Mouse (Mus musculus): ENCODE data around the gene Adam11. TPM values are rescaled to one million over a fixed set of nuclear protein-coding genes. Genes with fewer than 3 reads are reported as not detected.
A peak's percentile ranks its signal among the peaks of the same experiment; 100 is the strongest.
"Not testable (repeated sequence)": the region's sequence is repeated elsewhere in the genome, so short reads cannot be mapped to it uniquely, and the experiment has no call there.

Adam11 gene
- 14.2 and 15.4 TPM in 2 replicates for polyA plus RNA-seq (2014; fragmentation: Nextera tagmentation; extraction: Ambion mirVana)

- peaks cover 26% of the 10 kb centered on the region for H3K27me3 ChIP-seq (ENCODE audit: control insufficient read depth, insufficient read depth, low read length)
- no peak within 1 kb of the TSS for H3K27ac ChIP-seq (replicated peaks; ENCODE audit: low read depth, low read length)
Measured at GRCm38 (mm10) chr11:102761309-102762210, at the start of gene Adam11. TSS of gene Adam11 (plus strand) at chr11:102761439.

GRCm38 (mm10) chr11:102712411-102712810 is 48.8 kb upstream of the Adam11 start:
- 98% methylated on average over 4 of the region's 4 CpGs for WGBS
- Histone ChIP-seq H3K9ac (ENCODE audit: low read length) (no peak overlapping the region), H3K4me2 (ENCODE audit: low read depth, severe bottlenecking) (no peak overlapping the region), H3K36me3 (ENCODE audit: control insufficient read depth, insufficient read depth, low read length) (no peaks in the 10 kb centered on the region), H3K27ac (replicated peaks; ENCODE audit: low read depth, low read length) (no peak overlapping the region), H3K4me1 (ENCODE audit: control insufficient read depth, insufficient read depth, low read length) (no peaks in the 10 kb centered on the region), H3K4me3 (ENCODE audit: low read depth, low read length) (no peak overlapping the region), H3K9me3 (ENCODE audit: control insufficient read depth, low read length) (no peaks in the 10 kb centered on the region), H3K27me3 (ENCODE audit: control insufficient read depth, insufficient read depth, low read length) (no peaks in the 10 kb centered on the region)
- no peak for DNase-seq (ENCODE audit: low spot score)
- ATAC-seq (ENCODE audit: insufficient number of reproducible peaks, low FRiP score, low TSS enrichment, low read depth), result no peak

More at GRCm38 (mm10) chr11:102761309-102762210, at the start of gene Adam11:
- peak within 1 kb of the TSS; percentile 64 for H3K9ac ChIP-seq (ENCODE audit: low read length)
- peak within 1 kb of the TSS; percentile 100 for H3K4me2 ChIP-seq (ENCODE audit: low read depth, severe bottlenecking)
- H3K4me3 ChIP-seq (ENCODE audit: low read depth, low read length), result peak within 1 kb of the TSS; percentile 61
- WGBS, result under 1% methylated on average over 63 of the region's 76 CpGs
- peaks cover 11% of the 10 kb centered on the region for H3K4me1 ChIP-seq (ENCODE audit: control insufficient read depth, insufficient read depth, low read length)
- DNase-seq (ENCODE audit: low spot score) (peak; percentile 46), ATAC-seq (ENCODE audit: insufficient number of reproducible peaks, low FRiP score, low TSS enrichment, low read depth) (peak; percentile 6; the same call in 1 of the 2 replicates)
- no peaks in the 10 kb centered on the region for H3K9me3 ChIP-seq (ENCODE audit: control insufficient read depth, low read length)
- no peaks in the 10 kb centered on the region for H3K36me3 ChIP-seq (ENCODE audit: control insufficient read depth, insufficient read depth, low read length)

- ATAC-seq (ENCODE audit: insufficient number of reproducible peaks, low FRiP score, low TSS enrichment, low read depth); H3K36me3 ChIP-seq (ENCODE audit: control insufficient read depth, insufficient read depth, low read length); H3K9ac ChIP-seq (ENCODE audit: low read length); H3K4me3 ChIP-seq (ENCODE audit: low read depth, low read length); DNase-seq (ENCODE audit: low spot score); H3K27me3 ChIP-seq (ENCODE audit: control insufficient read depth, insufficient read depth, low read length); H3K4me2 ChIP-seq (ENCODE audit: low read depth, severe bottlenecking); H3K27ac ChIP-seq (replicated peaks; ENCODE audit: low read depth, low read length); H3K9me3 ChIP-seq (ENCODE audit: control insufficient read depth, low read length); H3K4me1 ChIP-seq (ENCODE audit: control insufficient read depth, insufficient read depth, low read length): not testable (repeated sequence)
- 83% methylated on average over 2 of the region's 2 CpGs for WGBS
Measured at GRCm38 (mm10) chr11:102714578-102714977, 46.7 kb upstream of the Adam11 start.

- no peaks in the 10 kb centered on the region for H3K4me1 ChIP-seq (ENCODE audit: control insufficient read depth, insufficient read depth, low read length)
- H3K4me2 ChIP-seq (ENCODE audit: low read depth, severe bottlenecking), result no peak overlapping the region
- no peak for DNase-seq (ENCODE audit: low spot score)
- ATAC-seq (ENCODE audit: insufficient number of reproducible peaks, low FRiP score, low TSS enrichment, low read depth), result no peak
- no peak overlapping the region for H3K4me3 ChIP-seq (ENCODE audit: low read depth, low read length)
- H3K9ac ChIP-seq (ENCODE audit: low read length), result no peak overlapping the region
- 78% methylated on average over 7 of the region's 7 CpGs for WGBS
- H3K36me3 ChIP-seq (ENCODE audit: control insufficient read depth, insufficient read depth, low read length), result no peaks in the 10 kb centered on the region
- H3K27me3 ChIP-seq (ENCODE audit: control insufficient read depth, insufficient read depth, low read length), result no peaks in the 10 kb centered on the region
- H3K9me3 ChIP-seq (ENCODE audit: control insufficient read depth, low read length), result no peaks in the 10 kb centered on the region
- H3K27ac ChIP-seq (replicated peaks; ENCODE audit: low read depth, low read length), result no peak overlapping the region
Measured at GRCm38 (mm10) chr11:102716135-102716534, 45.1 kb upstream of the Adam11 start.

- H3K4me1 ChIP-seq (ENCODE audit: control insufficient read depth, insufficient read depth, low read length), result no peaks in the 10 kb centered on the region
- H3K36me3 ChIP-seq (ENCODE audit: control insufficient read depth, insufficient read depth, low read length), result no peaks in the 10 kb centered on the region
- no peak overlapping the region for H3K4me3 ChIP-seq (ENCODE audit: low read depth, low read length)
- no peaks in the 10 kb centered on the region for H3K9me3 ChIP-seq (ENCODE audit: control insufficient read depth, low read length)
- H3K9ac ChIP-seq (ENCODE audit: low read length), result no peak overlapping the region
- H3K4me2 ChIP-seq (ENCODE audit: low read depth, severe bottlenecking), result no peak overlapping the region
- H3K27me3 ChIP-seq (ENCODE audit: control insufficient read depth, insufficient read depth, low read length), result no peaks in the 10 kb centered on the region
- H3K27ac ChIP-seq (replicated peaks; ENCODE audit: low read depth, low read length), result no peak overlapping the region
- DNase-seq (ENCODE audit: low spot score), result peak; percentile 29
- 22% methylated on average over 3 of the region's 3 CpGs for WGBS
- no peak for ATAC-seq (ENCODE audit: insufficient number of reproducible peaks, low FRiP score, low TSS enrichment, low read depth)
Measured at GRCm38 (mm10) chr11:102725574-102725973, 35.7 kb upstream of the Adam11 start.

- DNase-seq (ENCODE audit: low spot score), result peak; percentile 47
- H3K9me3 ChIP-seq (ENCODE audit: control insufficient read depth, low read length), result no peaks in the 10 kb centered on the region
Measured at GRCm38 (mm10) chr11:102728614-102729013, 32.6 kb upstream of the Adam11 start.

GRCm38 (mm10) chr11:102729835-102730234 is 31.4 kb upstream of the Adam11 start:
- Histone ChIP-seq H3K4me3 (ENCODE audit: low read depth, low read length) (no peak overlapping the region), H3K27ac (replicated peaks; ENCODE audit: low read depth, low read length) (no peak overlapping the region), H3K36me3 (ENCODE audit: control insufficient read depth, insufficient read depth, low read length) (no peaks in the 10 kb centered on the region), H3K4me2 (ENCODE audit: low read depth, severe bottlenecking) (no peak overlapping the region), H3K4me1 (ENCODE audit: control insufficient read depth, insufficient read depth, low read length) (no peaks in the 10 kb centered on the region), H3K9ac (ENCODE audit: low read length) (no peak overlapping the region), H3K27me3 (ENCODE audit: control insufficient read depth, insufficient read depth, low read length) (no peaks in the 10 kb centered on the region), H3K9me3 (ENCODE audit: control insufficient read depth, low read length) (no peaks in the 10 kb centered on the region)
- WGBS, result 87% methylated on average over 3 of the region's 3 CpGs
- ATAC-seq (ENCODE audit: insufficient number of reproducible peaks, low FRiP score, low TSS enrichment, low read depth) (no peak), DNase-seq (ENCODE audit: low spot score) (no peak)

More at GRCm38 (mm10) chr11:102728614-102729013, 32.6 kb upstream of the Adam11 start:
- Histone ChIP-seq H3K9ac (ENCODE audit: low read length) (no peak overlapping the region), H3K27me3 (ENCODE audit: control insufficient read depth, insufficient read depth, low read length) (no peaks in the 10 kb centered on the region), H3K36me3 (ENCODE audit: control insufficient read depth, insufficient read depth, low read length) (no peaks in the 10 kb centered on the region), H3K4me2 (ENCODE audit: low read depth, severe bottlenecking) (no peak overlapping the region), H3K27ac (replicated peaks; ENCODE audit: low read depth, low read length) (no peak overlapping the region), H3K4me3 (ENCODE audit: low read depth, low read length) (no peak overlapping the region), H3K4me1 (ENCODE audit: control insufficient read depth, insufficient read depth, low read length) (no peaks in the 10 kb centered on the region)
- ATAC-seq (ENCODE audit: insufficient number of reproducible peaks, low FRiP score, low TSS enrichment, low read depth), result no peak
- WGBS, result 33% methylated on average over 7 of the region's 7 CpGs

- Histone ChIP-seq H3K27me3 (ENCODE audit: control insufficient read depth, insufficient read depth, low read length) (no peaks in the 10 kb centered on the region), H3K4me1 (ENCODE audit: control insufficient read depth, insufficient read depth, low read length) (no peaks in the 10 kb centered on the region), H3K4me2 (ENCODE audit: low read depth, severe bottlenecking) (no peak overlapping the region), H3K4me3 (ENCODE audit: low read depth, low read length) (no peak overlapping the region), H3K27ac (replicated peaks; ENCODE audit: low read depth, low read length) (no peak overlapping the region), H3K36me3 (ENCODE audit: control insufficient read depth, insufficient read depth, low read length) (no peaks in the 10 kb centered on the region), H3K9ac (ENCODE audit: low read length) (no peak overlapping the region), H3K9me3 (ENCODE audit: control insufficient read depth, low read length) (no peaks in the 10 kb centered on the region)
- no peak for DNase-seq (ENCODE audit: low spot score)
- no peak for ATAC-seq (ENCODE audit: insufficient number of reproducible peaks, low FRiP score, low TSS enrichment, low read depth)
- 90% methylated on average over 6 of the region's 6 CpGs for WGBS
Measured at GRCm38 (mm10) chr11:102731366-102731765, 29.9 kb upstream of the Adam11 start.
